Mouse (Mus musculus) B cell, adult 2 months (primary cell): ENCODE measurements around the gene Plekhg2.
A peak's percentile ranks its signal among the peaks of the same experiment; 100 is the strongest.

Experiments used
- DNase-seq, 2 experiments: peaks; one replicate each; pipeline ENCODE4 v3.0.0; 2022

The Plekhg2 gene

GRCm38 (mm10) chr7:28367663-28368275, 4.6 kb downstream of the Plekhg2 start:
- no peak for DNase-seq

DNA sequence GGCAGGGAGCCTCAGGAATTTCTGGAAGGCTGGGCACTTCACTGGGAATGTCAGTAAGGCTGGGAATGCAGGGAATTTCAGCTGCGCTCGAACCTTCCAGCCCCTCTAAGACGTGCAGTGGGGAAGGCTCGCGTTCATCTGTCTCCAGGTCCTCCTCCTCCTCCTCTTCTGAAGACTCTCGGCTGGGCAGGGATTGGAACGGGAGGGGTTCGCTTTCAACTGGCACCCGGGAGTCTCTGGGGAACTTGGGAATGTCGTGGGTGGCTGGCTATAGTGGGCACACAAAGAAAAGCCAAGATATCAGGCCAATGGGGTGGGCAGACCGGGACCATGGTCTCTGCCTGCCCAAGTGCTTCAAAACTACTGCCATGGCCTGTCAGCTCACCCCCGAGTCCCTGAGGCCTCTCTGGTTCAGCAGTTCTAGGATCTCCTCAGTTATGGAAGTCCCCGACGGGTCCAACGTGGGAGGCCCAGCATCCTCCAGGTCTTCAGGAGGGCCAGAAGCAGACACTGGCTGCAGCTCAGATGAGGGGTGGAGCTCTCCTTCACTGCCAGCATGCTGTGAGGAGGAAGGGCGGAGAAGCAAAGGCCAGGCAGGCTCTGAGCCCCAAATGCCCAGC, 9.8 kb downstream of the Plekhg2 start:
- DNase-seq: no peak

- no peak for DNase-seq
These were observed 10.6 kb downstream of the Plekhg2 start for GRCm38 (mm10) chr7:28361647-28362341.

DNA sequence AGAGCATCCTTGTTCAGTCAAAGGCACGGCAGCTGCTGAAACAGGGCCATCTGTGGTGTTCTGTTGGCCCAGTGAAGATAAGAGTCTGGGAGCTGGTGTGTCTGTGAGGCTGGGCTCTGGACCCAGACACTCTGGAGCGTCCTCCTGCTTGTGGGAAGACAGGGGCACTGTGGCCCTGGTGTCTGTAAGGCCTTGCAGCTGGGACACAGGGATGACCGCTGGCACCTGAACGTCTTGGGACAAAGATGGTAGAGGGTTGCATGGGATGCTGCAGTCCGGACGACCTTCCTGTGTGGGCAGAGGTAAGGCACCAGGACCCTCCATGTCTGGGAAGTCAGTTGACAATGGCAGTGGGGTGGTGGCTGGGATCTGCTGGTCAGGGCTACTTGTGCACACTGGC, 12.1 kb downstream of the Plekhg2 start:
- no peak for DNase-seq

DNA sequence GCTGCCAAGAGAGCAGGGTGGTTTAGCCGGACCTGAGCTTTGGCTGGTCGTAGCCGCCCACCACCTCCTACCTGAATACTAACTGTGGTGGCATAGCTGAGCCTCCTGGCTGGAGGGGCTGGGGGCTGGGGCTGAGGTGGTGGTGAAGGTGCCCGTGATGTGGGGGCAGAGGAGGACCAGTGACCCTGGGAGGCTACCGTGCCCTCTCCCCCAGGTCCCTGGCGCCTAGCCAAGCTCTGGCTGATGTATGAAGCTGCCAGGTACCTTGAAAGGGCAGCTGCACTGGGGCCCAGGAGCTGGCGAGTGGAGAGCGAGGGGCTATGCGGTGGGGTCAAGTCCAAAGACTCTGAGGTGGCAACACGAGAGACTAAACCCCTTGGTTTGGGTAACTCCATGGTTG, 12.5 kb downstream of the Plekhg2 start:
- DNase-seq: no peak

DNA sequence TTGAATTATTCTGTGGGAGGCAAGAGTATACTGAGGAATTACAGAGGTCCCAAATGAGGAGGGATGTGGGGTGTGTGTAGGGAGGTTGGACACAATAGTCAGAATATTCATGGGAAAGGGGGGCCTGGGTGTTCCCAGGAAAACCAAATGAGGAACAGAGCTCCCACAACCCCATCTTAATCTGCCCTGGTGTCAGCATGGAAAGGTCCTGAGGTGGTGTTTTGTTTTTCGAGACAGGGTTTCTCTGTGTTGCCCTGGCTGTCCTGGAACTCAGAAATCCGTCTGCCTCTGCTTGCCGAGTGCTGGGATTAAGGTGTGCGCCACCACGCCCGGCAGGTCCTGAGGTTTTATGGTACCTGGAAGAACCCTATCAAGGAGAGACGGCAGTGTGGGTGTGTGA, 14.0 kb downstream of the Plekhg2 start:
- no peak for DNase-seq

- DNase-seq: no peak
These were observed 14.4 kb downstream of the Plekhg2 start for GRCm38 (mm10) chr7:28357984-28358383.

GRCm38 (mm10) chr7:28356981-28357380, 15.4 kb downstream of the Plekhg2 start:
- DNase-seq: no peak

- DNase-seq: peak in 1 of 2 experiments; percentile 21
These were observed 17.2 kb downstream of the Plekhg2 start for GRCm38 (mm10) chr7:28355221-28355620.

DNA sequence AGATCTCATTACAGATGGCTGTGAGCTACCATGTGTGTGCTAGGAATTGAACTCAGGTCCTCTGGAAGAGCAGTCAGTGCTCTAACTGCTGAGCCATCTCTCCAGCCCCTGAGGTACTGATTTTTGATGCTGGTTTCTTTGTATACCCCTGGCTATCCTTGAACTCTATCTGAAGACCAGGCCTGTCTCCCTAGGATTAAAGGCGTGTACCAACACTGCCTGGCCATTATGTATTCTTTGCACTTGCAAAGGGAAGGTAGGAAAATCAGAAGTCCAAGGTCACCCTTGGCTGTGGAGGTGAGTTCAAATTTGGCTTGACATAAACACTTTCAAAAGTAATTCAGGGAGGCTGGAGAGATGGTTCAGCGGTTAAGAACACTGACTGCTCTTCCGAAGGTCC, 17.8 kb downstream of the Plekhg2 start:
- no peak for DNase-seq

DNA sequence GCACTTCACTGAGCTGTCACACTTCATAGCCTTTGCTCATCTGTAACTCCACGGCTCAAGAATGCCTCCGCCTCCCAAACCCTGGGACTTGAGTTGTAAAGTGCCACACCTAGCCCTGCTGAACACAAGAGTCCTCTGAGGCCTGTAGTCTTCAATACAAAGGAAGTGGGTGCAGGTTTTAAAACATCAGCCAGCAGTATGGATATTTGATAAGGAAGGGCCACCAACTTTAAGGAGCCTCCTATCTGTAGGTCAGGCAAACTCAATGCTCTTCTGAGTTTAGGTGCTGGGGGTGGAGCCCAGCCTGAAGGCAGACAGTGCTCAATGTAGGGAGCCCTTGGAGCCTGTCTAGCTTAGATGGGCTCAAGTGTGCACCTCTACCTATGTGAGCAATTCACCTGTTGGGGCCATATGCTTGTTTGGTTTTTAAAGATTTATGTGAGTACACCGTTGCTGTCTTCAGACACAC, 18.3 kb downstream of the Plekhg2 start:
- DNase-seq: no peak

DNA sequence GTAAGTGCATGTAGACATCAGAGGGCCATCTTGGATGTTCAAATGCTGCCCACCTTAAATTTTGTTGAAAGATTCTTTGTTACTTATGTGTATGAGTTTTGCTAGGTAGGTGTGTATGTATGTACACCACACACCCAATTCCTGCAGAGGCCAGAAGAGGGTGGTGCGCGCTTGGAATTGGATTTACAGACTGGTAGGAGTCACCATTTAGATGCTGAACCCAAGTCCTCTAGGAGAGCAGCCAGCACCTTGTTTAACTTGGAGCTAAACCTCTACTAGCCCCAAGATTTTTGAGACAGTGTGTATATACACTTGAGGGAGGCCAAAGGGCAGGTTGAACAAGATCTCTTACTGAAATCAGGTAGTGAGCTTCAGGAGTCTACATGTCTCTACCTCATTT, 19.1 kb downstream of the Plekhg2 start:
- peak in 1 of 2 experiments; percentile 26 for DNase-seq

DNA sequence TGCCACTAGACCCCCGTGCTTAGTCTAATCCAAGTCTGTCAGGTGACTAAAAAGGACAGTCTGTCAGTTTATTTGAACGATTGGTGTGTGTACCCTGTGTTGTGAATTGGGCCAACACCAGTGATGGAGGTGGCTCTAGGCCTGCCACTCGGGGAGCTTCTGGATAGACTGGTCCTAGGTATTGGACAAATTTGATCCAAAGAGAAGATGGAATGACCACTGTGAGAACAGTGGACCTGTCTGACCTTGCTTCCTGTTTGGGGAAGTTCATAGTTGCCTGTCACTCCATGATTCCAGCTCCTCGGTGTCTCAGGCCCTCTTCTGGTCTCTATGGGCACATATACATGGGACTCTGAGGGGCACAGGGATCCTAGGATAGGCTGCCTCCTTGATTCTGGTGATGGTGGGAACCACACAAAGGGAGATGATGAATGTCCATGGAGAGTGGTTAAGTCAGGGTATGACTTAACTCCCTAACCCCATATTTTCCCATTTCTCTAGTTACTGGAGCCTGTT, 20.7 kb downstream of the Plekhg2 start:
- DNase-seq: no peak

DNA sequence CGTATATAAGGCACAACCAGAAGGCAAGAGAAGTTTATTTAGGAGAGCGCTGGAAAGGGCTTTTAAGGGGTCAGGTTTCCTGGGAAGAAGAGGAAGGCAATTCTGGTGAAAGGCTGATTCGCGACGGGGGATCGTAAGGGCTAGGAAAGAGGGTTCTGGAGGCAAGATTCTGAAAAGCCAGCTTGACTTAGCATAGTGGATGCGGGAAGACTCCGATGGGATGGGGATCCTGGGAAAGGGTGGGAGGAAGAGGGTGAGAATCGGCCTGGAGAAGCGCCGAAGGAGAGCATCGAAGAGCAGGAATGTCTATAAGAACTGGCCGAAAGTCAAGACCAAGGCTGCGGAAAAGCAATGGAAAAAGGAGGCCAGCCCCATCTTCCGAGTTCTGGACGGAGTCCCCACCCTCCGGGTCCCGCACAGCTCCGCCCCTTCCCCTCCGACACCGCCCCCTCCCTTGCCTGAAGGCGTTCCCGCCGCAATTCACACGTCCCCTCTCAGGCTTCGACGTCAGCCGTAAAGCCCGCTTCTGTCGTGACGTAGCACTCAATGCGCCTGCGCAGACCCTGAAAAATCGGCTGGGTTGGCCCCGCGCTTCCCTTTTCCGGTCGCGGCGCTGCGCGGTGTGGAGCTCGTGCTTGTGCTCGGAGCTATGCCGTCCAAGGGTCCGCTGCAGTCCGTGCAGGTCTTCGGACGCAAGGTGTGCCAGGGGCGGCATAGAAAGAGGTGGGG, 22.1 kb downstream of the Plekhg2 start, which contains the start of gene Rps16:
Rps16 (plus strand) TSS at position 498 of the 729 bp plus-strand sequence.
- peak; percentile 96 to 97 for DNase-seq

- DNase-seq: no peak
These were observed 23.8 kb downstream of the Plekhg2 start for GRCm38 (mm10) chr7:28348601-28349000.

DNA sequence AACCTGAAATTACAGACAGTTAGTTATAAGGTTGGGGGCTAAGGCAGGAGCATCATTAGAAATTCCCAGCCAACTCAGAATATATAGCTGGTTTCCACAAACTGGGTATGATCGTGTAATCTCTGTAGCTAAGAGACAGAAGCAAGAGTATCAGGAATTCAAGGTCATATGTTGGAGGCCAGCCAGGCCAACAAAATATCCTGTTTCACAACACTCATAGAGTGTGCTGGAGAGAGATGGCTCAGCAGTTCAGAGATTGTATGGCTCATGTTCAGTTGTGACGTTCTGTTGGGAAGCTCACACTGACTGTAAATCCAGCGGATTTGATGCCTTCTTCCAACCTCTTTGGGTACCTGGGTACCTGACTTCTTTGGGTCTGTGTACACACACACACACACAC, 24.7 kb downstream of the Plekhg2 start:
- DNase-seq: no peak

GRCm38 (mm10) chr7:28344637-28345036, 27.8 kb downstream of the Plekhg2 start:
- DNase-seq: peak; percentile 85 to 86

- no peak for DNase-seq
These were observed 31.0 kb downstream of the Plekhg2 start for GRCm38 (mm10) chr7:28341381-28341780.

- DNase-seq: peak; percentile 71 to 72
These were observed 33.0 kb downstream of the Plekhg2 start for GRCm38 (mm10) chr7:28339213-28339917.

DNA sequence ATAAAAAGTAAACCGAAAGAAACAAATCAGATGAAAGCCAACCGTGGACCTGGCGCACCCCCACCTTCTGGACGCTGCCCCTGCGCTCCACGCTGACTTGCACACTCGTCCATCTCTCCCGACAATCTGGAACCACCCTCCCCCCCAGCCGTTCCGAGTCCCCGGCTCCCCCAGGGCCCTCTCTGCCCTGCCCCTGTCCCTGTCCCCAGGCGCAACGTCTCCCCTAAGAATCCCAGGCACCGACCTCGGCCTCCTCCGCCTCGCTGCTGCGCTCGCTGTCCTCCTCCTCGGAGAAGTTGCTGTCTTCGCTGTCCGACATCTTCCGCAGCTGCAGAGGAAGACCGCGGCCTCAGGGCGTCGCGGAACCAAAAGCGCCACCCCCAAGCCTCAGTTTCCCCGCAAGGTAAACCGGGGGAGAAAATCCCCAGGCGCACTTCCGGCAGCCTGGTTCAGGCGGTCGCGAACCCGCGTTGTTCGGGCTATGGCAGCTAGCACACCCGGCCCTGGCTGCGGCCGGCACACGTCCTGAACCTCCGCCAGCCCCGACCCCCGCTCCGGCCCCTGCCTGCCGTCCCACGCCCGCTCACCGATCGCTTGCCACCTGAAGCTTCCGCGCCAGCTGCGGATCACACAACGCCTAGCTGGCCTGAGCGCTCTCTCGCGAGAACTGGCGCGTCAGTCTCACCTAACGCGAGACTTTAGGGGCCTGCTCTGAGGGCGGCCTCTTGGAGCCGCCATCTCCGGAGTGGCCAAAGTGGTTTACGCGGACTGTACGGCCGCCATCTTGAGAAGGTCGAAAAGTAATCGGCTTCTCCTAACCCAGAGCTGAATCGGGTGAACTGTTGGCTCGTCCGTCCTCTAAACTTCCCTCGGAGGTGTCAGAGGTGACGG, 34.0 kb downstream of the Plekhg2 start, which contains the start of gene Supt5:
Supt5 (minus strand) TSS at position 639 of the 891 bp plus-strand sequence.
- peak; percentile 94 for DNase-seq

GRCm38 (mm10) chr7:28335471-28335870, 36.9 kb downstream of the Plekhg2 start:
- no peak for DNase-seq
